Mouse (Mus musculus) midbrain, embryonic 11.5 days (tissue): Measurements from ENCODE around the gene Drc7. TPM values are rescaled to one million over a fixed set of nuclear protein-coding genes. Genes with fewer than 3 reads are reported as not detected.

Experiments
- polyA plus RNA-seq: library from polyadenylated mRNA; unstranded; fragments of >200 nt; fragmentation: Nextera tagmentation; extraction: Ambion mirVana; gene quantifications from 2 replicates; pipeline ENCODE4 v1.2.1, GENCODE M21; 2014

Gene Drc7
- polyA plus RNA-seq, 1 experiment from 2014 or later: 0.14 TPM

Other genes with a start within 250 kb of the Drc7 start
- gene Ccl17, start 244.7 kb upstream of the Drc7 start, polyA plus RNA-seq: not detected in 2 replicates
- gene Coq9, start 216.8 kb upstream of the Drc7 start, polyA plus RNA-seq: 49.4 and 51.5 TPM in 2 replicates
- 134 and 154 TPM in 2 replicates for gene Ciapin1, start 216.7 kb upstream of the Drc7 start, polyA plus RNA-seq
- gene Polr2c, start 197.7 kb upstream of the Drc7 start, polyA plus RNA-seq: 160 and 169 TPM in 2 replicates
- 12.0 and 12.9 TPM in 2 replicates for gene Dok4, start 178.8 kb upstream of the Drc7 start, polyA plus RNA-seq
- 13.5 and 15.9 TPM in 2 replicates for gene Ccdc102a, start 137.0 kb upstream of the Drc7 start, polyA plus RNA-seq
- 0.36 and 0.40 TPM in 2 replicates for gene Adgrg5, start 131.4 kb upstream of the Drc7 start, polyA plus RNA-seq
- 153 and 157 TPM in 2 replicates for gene Adgrg1, start 80.4 kb upstream of the Drc7 start, polyA plus RNA-seq
- 2.6 and 2.8 TPM in 2 replicates for gene Adgrg3, start 37.4 kb upstream of the Drc7 start, polyA plus RNA-seq
- 27.8 and 30.9 TPM in 2 replicates for gene Katnb1, start 26.1 kb downstream of the Drc7 start, polyA plus RNA-seq
- gene Kifc3, start 147.7 kb downstream of the Drc7 start, polyA plus RNA-seq: 2.3 and 3.6 TPM in 2 replicates